Mouse (Mus musculus): ENCODE data around the gene Mllt3.

GRCm38 (mm10) chr4:87859148-87859547 is 174.0 kb downstream of the Mllt3 start:
- TF ChIP-seq EP300 (IDR thresholded peaks at IDR 0.05; ENCODE audit: low read depth), result no peak
- TF ChIP-seq CTCF (IDR thresholded peaks at IDR 0.05; ENCODE audit: low read depth), result no peak

Measured in heart, postnatal 0 days (tissue).